Mouse (Mus musculus) small intestine, adult 2 months (tissue): ENCODE results near the gene Ccdc12. TPM values are rescaled to one million over a fixed set of nuclear protein-coding genes. Genes with fewer than 3 reads are reported as not detected.

Experiments used
- H3K27ac ChIP-seq: fragments of 200-500 bp; 2 replicates; pipeline ENCODE4 v1.5.1; 2012; ENCODE audit warnings: low read depth, low read length, control low read depth, inconsistent platforms; ENCODE audit not compliant: insufficient read depth
- H3K27me3 ChIP-seq: fragments of 200-500 bp; 2 replicates; pipeline ENCODE4 v1.6.1; 2012; ENCODE audit warnings: mild to moderate bottlenecking, moderate library complexity, low read length, inconsistent platforms; ENCODE audit not compliant: control insufficient read depth, insufficient read depth
- H3K36me3 ChIP-seq: fragments of 200-500 bp; 2 replicates; pipeline ENCODE4 v1.6.1; 2012; ENCODE audit warnings: mild to moderate bottlenecking, low read length, control low read depth, inconsistent platforms; ENCODE audit not compliant: control insufficient read depth, insufficient read depth
- H3K4me1 ChIP-seq: fragments of 200-500 bp; 2 replicates; pipeline ENCODE4 v1.6.1; 2012; ENCODE audit warnings: low read length, inconsistent platforms, mixed read lengths; ENCODE audit not compliant: control insufficient read depth, insufficient read depth, insufficient read length
- H3K4me3 ChIP-seq: fragments of 200-500 bp; 2 replicates; pipeline ENCODE4 v1.5.1; 2012; ENCODE audit warnings: low read depth, mild to moderate bottlenecking, control low read depth, inconsistent platforms, low read length, moderate library complexity
- CTCF ChIP-seq: fragments of 200-500 bp; IDR thresholded peaks from 2 replicates; pipeline ENCODE4 v1.5.1; 2012; ENCODE audit warnings: low read depth, mild to moderate bottlenecking, control low read depth, inconsistent platforms, low read length, moderate library complexity, mixed read lengths; ENCODE audit not compliant: insufficient replicate concordance, insufficient read length; ENCODE audit errors: extremely low read depth
- POLR2A ChIP-seq: fragments of 200-500 bp; IDR thresholded peaks from 2 replicates; pipeline ENCODE4 v1.6.1; 2012; ENCODE audit warnings: low read depth, mild to moderate bottlenecking, control low read depth, inconsistent platforms, low read length, moderate library complexity
- WGBS: fragments of 180-500 bp; shearing (Covaris S2); methylation state at CpG from one replicate; pipeline ENCODE4 v1.1.7; 2018; 5-methylcytosine and 5-hydroxymethylcytosine counted together
- polyA plus RNA-seq: library from polyadenylated mRNA; depleted of rRNA; stranded (reverse); fragments of >200 nt; gene quantifications from 2 replicates; pipeline ENCODE4 v1.2.3, GENCODE M21; 2012

Gene Ccdc12
- polyA plus RNA-seq, 1 experiment: 138 TPM

- H3K4me1 ChIP-seq: no peaks in the 10 kb centered on the region
- 73% methylated on average over 7 of the region's 7 CpGs for WGBS
- H3K4me3 ChIP-seq: no peak within 1 kb of the TSS
- no peak for TF ChIP-seq POLR2A
- no peak for TF ChIP-seq CTCF
- H3K27ac ChIP-seq: no peak within 1 kb of the TSS
- no peaks in the 10 kb centered on the region for H3K36me3 ChIP-seq
- peaks cover 31% of the 10 kb centered on the region for H3K27me3 ChIP-seq
These were observed 90.7 kb downstream of the Ccdc12 start, which contains the start of gene Pth1r for GRCm38 (mm10) chr9:110746961-110747360. Pth1r (minus strand) TSS chr9:110747145.

DNA sequence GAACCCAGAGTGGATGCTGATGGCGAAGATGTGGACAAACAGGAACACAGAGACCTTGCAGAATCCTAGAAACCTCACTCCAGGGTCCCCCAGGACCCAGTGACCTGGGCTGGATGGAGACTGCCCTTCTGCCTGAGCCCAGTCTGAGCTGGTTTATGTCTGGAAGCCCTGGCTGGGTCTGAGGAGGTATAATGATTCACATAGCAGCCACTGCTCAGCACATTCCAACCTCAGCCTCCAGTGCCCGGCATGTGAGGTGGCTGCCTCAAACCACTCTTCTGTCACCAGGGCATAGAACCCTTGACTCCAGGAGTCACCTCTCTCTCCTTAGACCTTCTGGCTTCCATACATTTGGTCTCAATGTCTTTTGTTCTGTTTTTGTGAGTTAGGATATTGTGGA lies 92.1 kb downstream of the Ccdc12 start:
- TF ChIP-seq CTCF (no peak), POLR2A (no peak)
- Histone ChIP-seq H3K4me3 (no peak overlapping the region), H3K27ac (no peak overlapping the region), H3K4me1 (no peaks in the 10 kb centered on the region), H3K36me3 (no peaks in the 10 kb centered on the region), H3K27me3 (peaks cover 16% of the 10 kb centered on the region)
- 57% methylated on average over 2 of the region's 2 CpGs for WGBS

- 50% methylated on average over 14 of the region's 14 CpGs for WGBS
- Histone ChIP-seq H3K27me3 (peaks cover 3% of the 10 kb centered on the region), H3K27ac (no peak overlapping the region), H3K36me3 (no peaks in the 10 kb centered on the region), H3K4me3 (no peak overlapping the region), H3K4me1 (no peaks in the 10 kb centered on the region)
- TF ChIP-seq CTCF: no peak
- TF ChIP-seq POLR2A: no peak
These were observed 94.3 kb downstream of the Ccdc12 start for GRCm38 (mm10) chr9:110750404-110751187.

DNA sequence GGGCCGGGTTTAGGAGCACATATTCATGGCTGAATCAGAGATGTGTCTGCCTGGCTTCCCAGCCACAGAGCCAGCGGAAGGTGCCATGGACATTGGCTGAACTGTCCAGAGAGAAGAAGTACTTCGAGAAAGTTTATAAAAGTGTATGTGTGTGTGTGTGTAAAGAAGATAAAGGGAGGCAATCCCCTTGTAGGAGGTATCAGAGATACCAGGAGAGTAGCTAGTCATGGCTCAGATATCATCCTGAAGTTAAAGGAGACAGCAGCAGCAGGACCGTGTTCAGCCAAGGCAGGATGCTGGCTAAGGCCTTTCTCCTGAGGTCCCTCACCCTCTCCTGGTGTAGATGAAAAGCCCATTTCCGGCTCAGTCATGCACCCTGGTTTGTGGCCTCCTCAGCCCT lies 95.1 kb downstream of the Ccdc12 start:
- Histone ChIP-seq H3K27me3 (no peaks in the 10 kb centered on the region; the same call in 1 of the 2 replicates), H3K4me1 (no peaks in the 10 kb centered on the region), H3K27ac (no peak overlapping the region), H3K36me3 (no peaks in the 10 kb centered on the region), H3K4me3 (no peak overlapping the region)
- TF ChIP-seq CTCF (no peak), POLR2A (no peak)
- 67% methylated on average over 5 of the region's 5 CpGs for WGBS

DNA sequence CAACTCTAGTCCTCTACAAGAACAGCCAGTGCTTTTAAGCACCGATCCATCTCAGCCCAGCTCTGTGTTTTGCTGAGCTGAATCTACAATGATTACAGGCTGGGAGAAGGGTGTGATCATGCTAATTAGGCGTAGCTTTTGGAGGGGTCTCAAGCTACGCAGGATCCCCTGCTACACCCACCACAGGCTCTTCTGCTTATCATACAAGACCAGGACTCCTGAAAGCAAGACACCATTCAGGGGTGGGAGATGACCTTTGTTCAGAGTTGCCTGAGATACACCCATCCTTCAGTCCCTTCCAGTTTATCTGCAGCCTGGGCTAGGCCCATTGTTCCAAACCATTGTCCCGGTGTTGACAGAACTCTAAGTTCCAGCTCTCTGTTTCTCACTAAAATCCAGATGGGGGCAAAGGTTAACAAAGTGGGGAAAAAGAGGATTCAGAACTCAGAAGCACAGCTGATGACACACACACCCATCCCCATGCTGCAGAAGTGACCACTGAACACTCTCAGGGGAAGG lies 96.7 kb downstream of the Ccdc12 start:
- no peak overlapping the region for H3K4me3 ChIP-seq
- TF ChIP-seq POLR2A (no peak), CTCF (no peak)
- no peak overlapping the region for H3K27ac ChIP-seq
- H3K4me1 ChIP-seq: no peaks in the 10 kb centered on the region
- WGBS: 72% methylated on average over 4 of the region's 4 CpGs
- H3K36me3 ChIP-seq: no peaks in the 10 kb centered on the region
- no peaks in the 10 kb centered on the region; the same call in 1 of the 2 replicates for H3K27me3 ChIP-seq

GRCm38 (mm10) chr9:110753773-110754172 lies 97.5 kb downstream of the Ccdc12 start:
- Histone ChIP-seq H3K27me3 (no peaks in the 10 kb centered on the region; the same call in 1 of the 2 replicates), H3K4me1 (no peaks in the 10 kb centered on the region), H3K36me3 (no peaks in the 10 kb centered on the region), H3K27ac (no peak overlapping the region), H3K4me3 (no peak overlapping the region)
- WGBS: 85% methylated on average over 4 of the region's 4 CpGs
- no peak for TF ChIP-seq CTCF
- no peak for TF ChIP-seq POLR2A

- Histone ChIP-seq H3K27ac (no peak overlapping the region), H3K4me1 (no peaks in the 10 kb centered on the region), H3K4me3 (no peak overlapping the region), H3K36me3 (no peaks in the 10 kb centered on the region), H3K27me3 (no peaks in the 10 kb centered on the region)
- TF ChIP-seq CTCF (no peak), POLR2A (no peak)
- 91% methylated on average over 5 of the region's 5 CpGs for WGBS
These were observed 101.5 kb downstream of the Ccdc12 start for GRCm38 (mm10) chr9:110757816-110758215.
